Mouse (Mus musculus) olfactory bulb, adult 2 months (tissue): ENCODE measurements around the gene Gm28635.

Source experiments
- CTCF ChIP-seq: fragments of 200-500 bp; IDR thresholded peaks from 2 replicates; pipeline ENCODE4 v1.5.1; 2012; ENCODE audit warnings: low read depth, mild to moderate bottlenecking, low read length, moderate library complexity; ENCODE audit not compliant: insufficient read depth
- POLR2A ChIP-seq: fragments of 200-500 bp; IDR thresholded peaks from 2 replicates; pipeline ENCODE4 v1.6.1; 2012; ENCODE audit warnings: mild to moderate bottlenecking, low read depth, low read length, moderate library complexity; ENCODE audit not compliant: insufficient read depth

DNA sequence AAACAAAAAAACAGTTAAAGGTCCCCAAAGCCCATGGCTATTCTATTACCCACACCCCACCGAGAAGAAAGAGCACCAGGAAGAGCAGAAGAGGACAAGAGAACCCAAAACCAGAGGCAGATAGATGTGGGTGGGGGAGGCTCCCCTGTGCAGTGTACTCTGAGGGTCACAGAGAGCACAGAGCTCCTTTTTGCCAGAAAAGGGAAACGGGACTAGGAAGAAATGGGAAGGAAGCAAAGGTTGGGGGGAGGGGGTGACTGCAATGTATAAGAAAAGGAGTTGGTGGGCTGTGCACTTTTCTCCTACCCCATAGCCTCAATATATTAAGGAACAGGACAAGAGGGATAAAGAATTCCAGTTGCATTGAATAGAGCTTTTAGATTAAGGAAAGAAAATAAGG is 76.9 kb downstream of the Gm28635 start:
- TF ChIP-seq POLR2A (no peak), CTCF (no peak)
